Mouse (Mus musculus) spleen, adult 2 months (tissue): ENCODE results near the gene Man2b2. TPM values are rescaled to one million over a fixed set of nuclear protein-coding genes. Genes with fewer than 3 reads are reported as not detected.
A peak's percentile ranks its signal among the peaks of the same experiment; 100 is the strongest.

Experiments used
- DNase-seq, 2 experiments: peaks; one replicate each; pipeline versions ENCODE4 v3.0.0 to v3.0.0-alpha.2; 2012 to 2021; ENCODE audit warnings: low spot score in 2 of 2, low read depth in 1 of 2
- H3K27ac ChIP-seq: fragments of 200-500 bp; 2 replicates; pipeline ENCODE4 v1.5.1; 2012; ENCODE audit warnings: low read length, inconsistent platforms; ENCODE audit not compliant: insufficient read depth
- H3K27me3 ChIP-seq: fragments of 200-500 bp; 2 replicates; pipeline ENCODE4 v1.6.1; 2012; ENCODE audit warnings: mild to moderate bottlenecking, moderate library complexity, low read length, inconsistent platforms; ENCODE audit not compliant: control insufficient read depth, insufficient read depth
- H3K36me3 ChIP-seq: fragments of 200-500 bp; 2 replicates; pipeline ENCODE4 v1.6.1; 2012; ENCODE audit warnings: mild to moderate bottlenecking, low read length, inconsistent platforms; ENCODE audit not compliant: control insufficient read depth, insufficient read depth
- H3K4me1 ChIP-seq: fragments of 200-500 bp; 2 replicates; pipeline ENCODE4 v1.6.1; 2011; ENCODE audit warnings: inconsistent platforms; ENCODE audit not compliant: control insufficient read depth, insufficient read depth, insufficient read length
- H3K4me3 ChIP-seq: fragments of 200-500 bp; 2 replicates; pipeline ENCODE4 v1.5.1; 2011; ENCODE audit warnings: mild to moderate bottlenecking, inconsistent platforms; ENCODE audit not compliant: insufficient read depth, insufficient read length; ENCODE audit errors: extremely low read depth
- CTCF ChIP-seq: fragments of 200-500 bp; IDR thresholded peaks from 2 replicates; pipeline ENCODE4 v1.5.1; 2011; ENCODE audit warnings: mild to moderate bottlenecking, inconsistent platforms; ENCODE audit not compliant: insufficient read depth, insufficient read length, insufficient replicate concordance; ENCODE audit errors: extremely low read depth
- POLR2A ChIP-seq: fragments of 200-500 bp; IDR thresholded peaks from 2 replicates; pipeline ENCODE4 v1.6.1; 2011; ENCODE audit warnings: low read depth, low read length, inconsistent platforms
- WGBS: fragments of 180-500 bp; shearing (Covaris S2); methylation state at CpG from one replicate; pipeline ENCODE4 v1.1.7; 2018; 5-methylcytosine and 5-hydroxymethylcytosine counted together
- polyA plus RNA-seq: library from polyadenylated mRNA; depleted of rRNA; stranded (reverse); fragments of >200 nt; gene quantifications from 2 replicates; pipeline ENCODE4 v1.2.3, GENCODE M21; 2012; rRNA removed

The Man2b2 gene
- polyA plus RNA-seq = 75.2 and 94.2 TPM in 2 replicates

DNA sequence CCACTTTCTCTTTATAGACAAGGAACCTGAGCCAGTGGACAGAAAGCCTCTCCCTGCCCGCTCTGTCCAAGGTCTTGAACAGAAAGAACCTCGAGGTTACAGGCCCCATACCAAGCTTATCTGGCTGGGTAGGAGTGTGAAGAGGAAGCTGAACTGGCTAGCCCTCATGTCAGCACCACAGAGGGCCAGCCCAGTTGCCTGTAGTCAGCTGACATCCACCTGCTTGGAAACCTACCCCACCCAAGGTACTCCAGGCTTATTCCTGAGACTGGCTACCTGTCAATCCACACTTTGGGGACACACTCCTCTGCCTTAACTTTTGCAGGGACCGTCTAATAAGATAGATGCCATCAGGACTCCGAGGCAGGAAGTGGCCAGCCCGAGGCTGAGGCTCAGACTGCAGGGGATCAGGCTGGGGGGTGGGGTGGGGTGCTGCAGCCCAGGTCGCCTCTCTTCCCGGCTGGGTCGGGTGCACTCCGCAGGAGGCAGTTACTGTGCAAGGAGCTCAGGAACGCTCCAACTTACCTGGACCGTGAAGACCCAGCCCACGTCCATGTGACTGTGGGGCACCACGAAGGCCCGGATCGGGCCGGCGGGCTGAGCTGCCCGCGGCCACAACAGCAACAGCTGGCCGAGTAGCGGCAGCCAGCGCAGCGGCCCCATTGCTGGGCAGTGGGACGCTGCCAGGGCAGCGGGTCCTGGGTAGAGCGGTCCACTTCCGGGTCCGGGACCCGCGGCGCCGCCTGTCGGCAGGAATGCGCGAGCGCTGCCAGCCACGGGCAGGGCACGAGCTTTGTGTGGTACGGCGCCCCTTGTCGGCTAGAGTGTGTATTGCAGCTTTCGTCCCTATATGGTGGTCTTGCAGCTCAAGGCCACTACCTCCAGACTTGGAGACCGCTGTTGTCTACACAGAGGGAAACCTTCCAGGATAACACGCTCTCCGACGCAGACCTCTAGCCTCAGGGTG is at the start of gene Man2b2:
TSS of gene Man2b2 (minus strand) at position 741 of the 967 bp plus-strand sequence.
- Histone ChIP-seq H3K4me1 (peaks cover 9% of the 10 kb centered on the region; the same call in 1 of the 2 replicates), H3K4me3 (peak within 1 kb of the TSS; percentile 82), H3K27ac (peak within 1 kb of the TSS; percentile 69), H3K27me3 (no peaks in the 10 kb centered on the region), H3K36me3 (peaks cover 18% of the 10 kb centered on the region)
- WGBS = 2% methylated on average over 46 of the region's 46 CpGs
- DNase-seq = peak; percentile 72 to 90
- peak; percentile 95 for TF ChIP-seq CTCF
- TF ChIP-seq POLR2A = peak; percentile 49; the same call in 1 of the 2 replicates

DNA sequence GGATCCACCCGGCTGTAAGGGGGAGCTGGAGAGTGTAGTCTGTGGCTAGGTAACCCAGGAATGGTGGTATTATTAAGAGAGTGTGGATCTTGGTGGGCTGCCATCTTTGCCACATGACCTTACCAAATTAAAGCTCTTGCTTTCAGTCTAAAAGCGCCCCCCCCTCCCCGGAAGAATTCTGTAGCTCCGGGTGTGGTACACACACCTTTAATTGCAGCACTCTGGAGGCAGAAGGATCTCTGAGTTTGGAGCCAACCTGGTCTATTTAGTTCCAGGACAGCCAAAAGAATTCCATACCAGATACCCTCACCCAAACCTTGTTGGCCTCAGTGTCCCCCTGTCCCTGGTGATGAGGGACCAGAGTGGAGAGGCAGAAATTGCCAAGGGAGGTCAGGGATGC is 48.3 kb upstream of the Man2b2 start:
- no peak for TF ChIP-seq POLR2A
- TF ChIP-seq CTCF = no peak
- Histone ChIP-seq H3K27ac (no peak overlapping the region), H3K4me3 (no peak overlapping the region), H3K4me1 (no peaks in the 10 kb centered on the region), H3K36me3 (no peaks in the 10 kb centered on the region), H3K27me3 (no peaks in the 10 kb centered on the region)
- no peak for DNase-seq
- 84% methylated on average over 4 of the region's 4 CpGs for WGBS

DNA sequence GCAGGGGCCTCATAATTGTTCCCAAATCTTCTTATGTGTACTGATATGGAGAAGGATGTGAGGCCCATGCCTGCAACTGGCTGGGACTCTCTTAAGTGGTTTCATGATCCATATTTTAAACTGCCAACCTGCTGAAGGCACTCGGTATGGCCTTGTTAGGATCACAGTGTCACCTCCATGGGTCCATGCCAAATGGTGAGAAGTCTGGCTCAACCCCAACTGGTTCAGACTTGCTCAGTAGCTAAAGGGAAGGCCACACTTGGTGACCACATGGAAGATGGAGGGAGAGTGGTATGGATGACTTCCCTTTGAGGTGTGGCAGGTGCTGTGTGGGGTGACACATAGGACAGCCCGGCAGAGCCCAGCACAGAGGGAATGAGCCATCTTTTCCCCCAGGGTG is 47.2 kb upstream of the Man2b2 start:
- no peak overlapping the region for H3K4me3 ChIP-seq
- WGBS = 82% methylated on average over 2 of the region's 2 CpGs
- 0 out of 2 replicates have a peak, but pooled peaks cover 2% of the 10 kb centered on the region for H3K27me3 ChIP-seq
- H3K27ac ChIP-seq = no peak overlapping the region
- H3K4me1 ChIP-seq = no peaks in the 10 kb centered on the region
- no peak for TF ChIP-seq POLR2A
- no peaks in the 10 kb centered on the region for H3K36me3 ChIP-seq
- no peak for DNase-seq

DNA sequence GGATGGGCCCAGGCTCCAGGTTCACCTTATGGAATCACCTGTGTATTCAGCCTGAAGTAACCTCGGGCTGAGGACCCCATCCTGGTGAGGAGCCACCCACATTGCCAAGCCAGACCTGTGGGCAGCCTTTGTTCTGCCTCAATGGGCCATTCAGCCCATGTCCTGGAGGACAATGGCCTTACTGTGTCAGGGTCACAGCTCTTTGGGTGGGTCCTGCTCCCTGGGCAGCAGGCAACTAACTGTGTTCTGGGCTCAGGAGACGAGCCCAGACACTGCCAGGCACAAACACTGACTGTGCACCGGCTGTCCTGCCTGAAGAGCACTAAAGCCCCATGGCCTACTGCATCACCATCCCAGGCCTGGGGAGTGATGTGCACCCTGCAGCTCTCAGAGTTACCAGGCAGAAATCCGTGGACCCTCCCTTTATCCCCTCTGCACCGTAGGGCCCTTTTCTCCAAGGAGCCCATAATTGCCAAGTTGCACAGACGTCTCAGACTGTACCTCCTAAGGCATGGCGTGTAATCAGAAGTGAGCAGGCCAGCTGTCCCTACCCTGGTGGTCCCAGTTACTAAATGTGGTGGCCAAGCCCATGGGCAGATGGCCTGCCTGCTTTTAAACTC is 46.4 kb upstream of the Man2b2 start:
- DNase-seq = no peak
- Histone ChIP-seq H3K36me3 (no peaks in the 10 kb centered on the region), H3K27ac (no peak overlapping the region), H3K27me3 (0 out of 2 replicates have a peak, but pooled peaks cover 2% of the 10 kb centered on the region), H3K4me3 (no peak overlapping the region), H3K4me1 (no peaks in the 10 kb centered on the region)
- WGBS = 72% methylated on average over 7 of the region's 7 CpGs
- TF ChIP-seq POLR2A (no peak), CTCF (no peak)

DNA sequence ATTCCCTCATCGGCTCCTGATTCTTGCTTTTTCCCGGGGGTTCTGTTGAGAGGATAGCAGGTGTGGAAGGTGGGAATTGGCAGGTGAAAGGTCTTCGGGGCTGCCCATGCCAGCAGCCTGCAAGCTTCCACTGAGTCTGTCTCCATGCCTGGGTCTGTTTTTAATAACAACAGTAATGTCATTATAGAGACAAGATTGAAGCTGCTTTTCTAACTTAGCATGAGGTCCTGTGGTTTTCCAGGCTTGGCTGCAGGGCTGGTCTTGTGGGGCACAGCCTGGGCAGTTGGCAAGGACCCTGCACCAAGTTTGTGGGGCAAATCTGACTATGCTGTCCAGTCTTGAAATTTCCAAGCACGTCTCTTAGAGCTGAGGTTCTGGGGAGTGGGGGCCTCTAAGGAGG is 45.5 kb upstream of the Man2b2 start:
- H3K27me3 ChIP-seq = 0 out of 2 replicates have a peak, but pooled peaks cover 2% of the 10 kb centered on the region
- H3K4me1 ChIP-seq = no peaks in the 10 kb centered on the region
- no peaks in the 10 kb centered on the region for H3K36me3 ChIP-seq
- no peak for DNase-seq
- 70% methylated on average over 4 of the region's 4 CpGs for WGBS
- no peak overlapping the region for H3K4me3 ChIP-seq
- no peak overlapping the region for H3K27ac ChIP-seq
- no peak for TF ChIP-seq CTCF
- TF ChIP-seq POLR2A = no peak

DNA sequence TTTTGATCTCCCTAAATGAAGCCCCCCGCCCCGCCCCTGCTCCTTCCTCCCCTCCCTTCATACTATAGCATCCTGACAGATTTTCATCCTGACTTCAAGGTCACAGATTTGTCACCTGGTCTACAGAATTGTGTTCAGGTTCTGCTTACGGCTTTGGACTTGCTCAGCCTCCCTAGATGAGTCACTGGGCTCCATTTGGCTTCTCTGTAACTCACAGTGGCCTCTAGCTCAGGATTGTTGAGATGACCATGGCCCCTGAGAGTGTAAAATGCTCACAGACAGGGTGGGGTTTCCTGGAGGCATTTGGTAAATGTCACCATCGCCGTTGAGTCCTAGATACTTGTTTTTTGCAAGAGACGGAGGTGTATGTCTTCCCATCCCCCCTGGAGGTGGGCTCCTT is 40.5 kb upstream of the Man2b2 start:
- TF ChIP-seq POLR2A (no peak), CTCF (no peak)
- Histone ChIP-seq H3K36me3 (no peaks in the 10 kb centered on the region), H3K4me3 (no peak overlapping the region), H3K4me1 (no peaks in the 10 kb centered on the region), H3K27me3 (peaks cover 17% of the 10 kb centered on the region), H3K27ac (no peak overlapping the region)
- 82% methylated on average over 6 of the region's 6 CpGs for WGBS
- DNase-seq = no peak
